Mouse (Mus musculus): ENCODE data around the gene Hsd3b4.
"Not testable (repeated sequence)": the region's sequence is repeated elsewhere in the genome, so short reads cannot be mapped to it uniquely, and the experiment has no call there.

The Hsd3b4 gene

DNA sequence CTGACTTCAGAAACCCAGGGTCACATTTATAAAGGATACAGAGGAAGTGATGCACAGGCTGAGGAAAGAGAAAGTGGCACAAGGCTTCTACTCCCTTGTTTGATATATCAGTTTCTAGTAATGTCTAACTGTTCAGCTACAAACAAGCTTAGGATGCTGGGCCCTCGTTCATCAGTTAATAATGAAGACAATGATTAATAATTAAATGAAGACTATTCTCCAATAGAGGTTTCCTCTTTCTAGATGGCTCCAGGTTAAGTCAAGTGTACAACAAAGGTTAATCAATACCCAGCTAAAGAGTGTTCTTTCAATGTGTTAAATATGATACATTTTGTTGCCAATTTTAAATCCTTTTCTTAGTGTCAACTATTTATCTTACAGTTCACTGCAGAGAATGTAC lies at the start of gene Hsd3b4:
Gene Hsd3b4, minus strand, starts transcription at position 101 of the 400 bp plus-strand sequence.
- DNase-seq (ENCODE audit: low read depth, low spot score) = not testable (repeated sequence)

DNA sequence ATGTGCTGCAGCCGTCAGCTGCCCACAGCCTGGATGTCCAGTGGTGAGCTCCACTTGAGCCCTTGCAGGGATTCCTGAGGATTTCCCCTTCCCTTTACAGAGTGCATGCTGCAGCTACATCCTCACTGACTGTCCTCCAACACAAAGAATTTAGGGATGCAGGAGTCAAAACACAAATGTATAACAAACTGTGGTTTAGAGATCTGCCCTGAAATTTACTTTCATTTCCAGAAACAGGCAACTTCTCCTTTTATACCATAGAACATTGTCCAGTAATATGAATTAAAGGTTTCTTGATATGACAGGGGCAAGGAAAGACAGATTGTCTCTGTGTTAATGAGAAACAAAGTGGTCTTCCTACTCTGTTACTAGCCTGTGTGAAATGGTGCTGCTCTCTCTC lies 40.5 kb upstream of the Hsd3b4 start:
- not testable (repeated sequence) for DNase-seq (ENCODE audit: low read depth, low spot score)

- DNase-seq (ENCODE audit: low read depth, low spot score) = not testable (repeated sequence)
These were observed 39.9 kb upstream of the Hsd3b4 start for GRCm38 (mm10) chr3:98550215-98550614.

DNA sequence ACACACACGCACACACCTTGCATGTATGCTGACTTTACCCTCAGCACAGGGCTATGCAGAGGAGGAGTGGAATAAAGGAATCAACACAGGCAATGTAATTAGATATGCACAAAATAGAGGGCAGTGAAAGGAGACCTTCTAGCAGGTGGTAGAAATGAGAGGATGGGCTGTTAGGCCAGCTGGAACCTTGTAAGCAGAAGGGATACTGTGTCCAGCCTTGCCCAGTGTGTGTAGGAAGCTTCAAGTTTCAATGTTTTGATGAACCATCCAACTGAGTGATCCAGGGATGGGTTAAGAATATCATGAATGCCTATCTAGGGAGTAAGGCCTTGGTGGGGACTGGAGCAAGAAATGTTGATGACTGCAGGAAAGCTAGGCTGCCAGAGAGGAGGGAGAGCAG lies 38.2 kb upstream of the Hsd3b4 start:
- DNase-seq (ENCODE audit: low read depth, low spot score) = not testable (repeated sequence)

GRCm38 (mm10) chr3:98547641-98548040 lies 37.3 kb upstream of the Hsd3b4 start:
- DNase-seq (ENCODE audit: low read depth, low spot score) = not testable (repeated sequence)

- DNase-seq (ENCODE audit: low read depth, low spot score) = not testable (repeated sequence)
These were observed 14.7 kb upstream of the Hsd3b4 start for GRCm38 (mm10) chr3:98524978-98525377.

- not testable (repeated sequence) for DNase-seq (ENCODE audit: low read depth, low spot score)
These were observed 14.2 kb upstream of the Hsd3b4 start for GRCm38 (mm10) chr3:98524552-98524951.

DNA sequence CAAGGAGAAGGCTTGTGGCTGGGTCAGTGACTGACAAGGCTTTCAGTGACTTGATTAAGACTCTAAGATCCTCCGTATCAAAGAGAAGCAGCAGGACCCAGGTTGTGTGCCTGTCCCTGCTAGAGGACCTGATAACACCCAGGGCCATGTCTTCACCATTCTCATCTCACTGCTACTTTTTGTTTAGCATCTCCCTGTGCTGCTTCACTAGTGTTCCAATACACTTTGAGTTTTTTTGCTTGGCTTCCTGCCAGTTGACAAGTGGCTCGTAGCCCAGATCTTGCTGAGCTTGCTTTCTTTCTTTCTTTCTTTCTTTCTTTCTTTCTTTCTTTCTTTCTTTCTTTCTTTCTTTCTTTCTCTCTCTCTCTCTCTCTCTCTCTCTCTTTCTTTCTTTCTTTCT lies 12.5 kb upstream of the Hsd3b4 start:
- not testable (repeated sequence) for DNase-seq (ENCODE audit: low read depth, low spot score)

DNA sequence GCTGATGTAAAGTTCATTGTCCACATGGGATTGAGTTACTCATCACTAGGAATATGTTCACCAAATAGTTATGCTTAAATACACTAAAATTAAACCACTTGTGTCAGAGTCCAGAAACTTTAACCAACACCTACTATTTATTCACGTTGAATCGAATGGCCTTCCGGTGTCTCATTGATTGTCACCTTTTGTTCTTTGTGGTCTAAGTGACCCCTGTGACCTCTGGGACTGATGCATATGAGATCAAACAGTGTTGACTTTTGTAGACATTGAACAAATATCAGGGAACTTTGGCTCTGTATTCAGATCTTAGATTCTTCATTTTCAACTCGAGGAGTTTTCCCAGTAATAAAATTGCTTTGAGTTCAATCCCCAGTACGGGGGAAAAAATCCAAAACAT lies 3.1 kb downstream of the Hsd3b4 start:
- DNase-seq (ENCODE audit: low read depth, low spot score) = not testable (repeated sequence)

GRCm38 (mm10) chr3:98497401-98497800 lies 12.9 kb downstream of the Hsd3b4 start:
- not testable (repeated sequence) for DNase-seq (ENCODE audit: low read depth, low spot score)

DNA sequence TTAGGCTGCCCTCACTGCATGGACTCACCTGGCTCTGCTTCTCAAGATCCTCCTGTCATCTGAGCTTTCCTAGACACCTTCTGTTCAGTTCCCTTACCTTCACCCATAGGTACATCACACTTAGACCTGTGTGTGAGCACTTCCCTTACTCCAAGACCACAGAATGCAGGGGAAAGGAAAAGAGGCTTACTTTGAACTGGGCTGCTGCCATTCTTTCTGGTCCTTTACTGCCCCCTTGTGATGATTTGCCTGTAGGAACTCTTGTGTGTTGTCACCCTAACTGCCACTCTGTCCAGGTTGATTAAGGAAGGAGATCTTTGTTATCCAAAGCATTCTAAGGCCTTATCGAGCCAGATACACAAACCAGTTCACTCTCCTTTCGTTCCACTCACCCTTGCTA lies 13.6 kb downstream of the Hsd3b4 start:
- not testable (repeated sequence) for DNase-seq (ENCODE audit: low read depth, low spot score)

DNA sequence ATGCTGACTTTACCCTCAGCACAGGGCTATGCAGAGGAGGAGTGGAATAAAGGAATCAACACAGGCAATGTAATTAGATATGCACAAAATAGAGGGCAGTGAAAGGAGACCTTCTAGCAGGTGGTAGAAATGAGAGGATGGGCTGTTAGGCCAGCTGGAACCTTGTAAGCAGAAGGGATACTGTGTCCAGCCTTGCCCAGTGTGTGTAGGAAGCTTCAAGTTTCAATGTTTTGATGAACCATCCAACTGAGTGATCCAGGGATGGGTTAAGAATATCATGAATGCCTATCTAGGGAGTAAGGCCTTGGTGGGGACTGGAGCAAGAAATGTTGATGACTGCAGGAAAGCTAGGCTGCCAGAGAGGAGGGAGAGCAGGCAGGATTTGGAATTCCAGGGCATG lies 15.3 kb downstream of the Hsd3b4 start:
- not testable (repeated sequence) for DNase-seq (ENCODE audit: low read depth, low spot score)

DNA sequence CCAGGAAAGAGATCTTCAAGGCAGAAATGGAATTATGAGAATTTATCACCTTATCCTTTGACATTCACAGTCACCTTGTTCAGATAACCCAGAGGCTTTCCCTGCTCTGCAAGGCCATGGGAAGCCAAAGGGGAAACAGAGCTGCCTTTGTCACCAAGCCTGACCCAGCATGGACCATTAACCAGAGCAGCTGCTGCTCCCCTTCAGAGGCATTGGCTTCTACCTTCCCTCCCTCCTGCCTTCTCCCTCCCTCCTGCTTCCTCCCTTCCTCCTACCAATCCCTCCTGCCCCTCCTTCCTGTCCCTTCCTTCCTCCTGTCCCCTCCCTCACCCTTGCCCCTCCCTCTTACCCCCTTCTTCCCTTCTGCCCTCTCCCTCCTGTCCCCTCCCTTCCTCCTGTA lies 16.1 kb downstream of the Hsd3b4 start:
- DNase-seq (ENCODE audit: low read depth, low spot score) = not testable (repeated sequence)

GRCm38 (mm10) chr3:98471499-98471898 lies 38.8 kb downstream of the Hsd3b4 start:
- not testable (repeated sequence) for DNase-seq (ENCODE audit: low read depth, low spot score)

DNA sequence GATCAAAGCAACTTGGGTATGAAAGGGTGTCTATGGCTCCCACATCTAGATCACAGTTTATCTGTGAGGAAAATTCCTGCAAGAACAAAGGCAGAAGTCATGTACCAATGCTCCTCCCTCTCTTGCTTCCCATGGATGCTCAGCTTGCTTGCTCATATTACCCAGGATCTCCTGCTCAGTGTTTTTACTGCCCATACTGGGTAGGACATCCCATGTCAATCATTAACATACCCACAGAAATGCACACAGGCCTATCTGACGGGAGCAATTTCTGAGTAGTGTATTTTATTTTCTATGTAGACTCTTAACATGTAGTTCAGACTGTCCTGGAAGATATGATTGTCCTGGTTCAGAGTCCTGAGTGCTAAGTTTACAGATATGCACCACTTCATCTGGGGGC lies 39.3 kb downstream of the Hsd3b4 start:
- not testable (repeated sequence) for DNase-seq (ENCODE audit: low read depth, low spot score)

- not testable (repeated sequence) for DNase-seq (ENCODE audit: low read depth, low spot score)
These were observed 41.0 kb downstream of the Hsd3b4 start for GRCm38 (mm10) chr3:98469323-98469722.

GRCm38 (mm10) chr3:98457026-98457425 lies 53.3 kb downstream of the Hsd3b4 start, which contains the start of gene Gm4450:
Gene Gm4450 (minus strand): TSS chr3:98457126.
- DNase-seq (ENCODE audit: low read depth, low spot score) = not testable (repeated sequence)

DNA sequence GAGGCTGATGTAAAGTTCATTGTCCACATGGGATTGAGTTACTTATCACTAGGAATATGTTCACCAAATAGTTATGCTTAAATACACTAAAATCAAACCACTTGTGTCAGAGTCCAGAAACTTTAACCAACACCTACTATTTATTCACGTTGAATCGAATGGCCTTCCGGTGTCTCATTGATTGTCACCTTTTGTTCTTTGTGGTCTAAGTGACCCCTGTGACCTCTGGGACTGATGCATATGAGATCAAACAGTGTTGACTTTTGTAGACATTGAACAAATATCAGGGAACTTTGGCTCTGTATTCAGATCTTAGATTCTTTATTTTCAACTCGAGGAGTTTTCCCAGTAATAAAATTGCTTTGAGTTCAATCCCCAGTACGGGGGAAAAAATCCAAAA lies 56.5 kb downstream of the Hsd3b4 start:
- not testable (repeated sequence) for DNase-seq (ENCODE audit: low read depth, low spot score)
